Mouse (Mus musculus) midbrain, embryonic 14.5 days (tissue): ENCODE results near the gene Olfr190. TPM values are rescaled to one million over a fixed set of nuclear protein-coding genes. Genes with fewer than 3 reads are reported as not detected.
"Not testable (repeated sequence)": the region's sequence is repeated elsewhere in the genome, so short reads cannot be mapped to it uniquely, and the experiment has no call there.

ENCODE experiments used
- ATAC-seq: fragments of 200-750 bp; cut with Nextera tagmentation; 2 replicates; pipeline ENCODE4 v1.8.0; 2017; ENCODE audit warnings: moderate number of reproducible peaks, moderate library complexity; ENCODE audit not compliant: low FRiP score, low TSS enrichment
- DNase-seq: peaks from one replicate; pipeline ENCODE4 v3.0.0-alpha.2; 2015
- H3K27ac ChIP-seq: fragments of 300-500 bp; sonication (generic); replicated peaks from 2 replicates; pipeline ENCODE4 v1.5.1; 2014; ENCODE audit warnings: mild to moderate bottlenecking, low read depth, low read length, moderate library complexity
- H3K27me3 ChIP-seq: fragments of 300-500 bp; sonication (generic); 2 replicates; pipeline ENCODE4 v1.6.1; 2014; ENCODE audit warnings: low read length, control low read depth, mixed read lengths; ENCODE audit not compliant: control insufficient read depth, insufficient read depth
- H3K36me3 ChIP-seq: fragments of 300-500 bp; sonication (generic); 2 replicates; pipeline ENCODE4 v1.6.1; 2014; ENCODE audit warnings: low read length, control low read depth; ENCODE audit not compliant: control insufficient read depth, insufficient read depth
- H3K4me1 ChIP-seq: fragments of 300-500 bp; sonication (generic); 2 replicates; pipeline ENCODE4 v1.6.1; 2014; ENCODE audit warnings: mild to moderate bottlenecking, antibody characterized with exemption, low read length, control low read depth; ENCODE audit not compliant: control insufficient read depth, insufficient read depth
- H3K4me2 ChIP-seq: fragments of 300-500 bp; sonication (generic); 2 replicates; pipeline ENCODE4 v1.6.1; 2014; ENCODE audit warnings: mild to moderate bottlenecking, low read length, moderate library complexity
- H3K4me3 ChIP-seq: fragments of 300-500 bp; sonication (generic); replicated peaks from 2 replicates; pipeline ENCODE4 v1.5.1; 2014; ENCODE audit warnings: low read depth, low read length
- H3K9ac ChIP-seq: fragments of 300-500 bp; sonication (generic); replicated peaks from 2 replicates; pipeline ENCODE4 v1.6.1; 2014; ENCODE audit warnings: mild to moderate bottlenecking, low read length, moderate library complexity
- H3K9me3 ChIP-seq: fragments of 300-500 bp; sonication (generic); 2 replicates; pipeline ENCODE4 v1.6.1; 2016; ENCODE audit warnings: low read length, control low read depth, mixed read lengths; ENCODE audit not compliant: control insufficient read depth
- whole genome bisulfite sequencing: fragments of 180-500 bp; shearing (Covaris S2); extraction: QIAGEN DNeasy Blood & Tissue Kit; methylation state at CpG from one replicate; pipeline ENCODE4 v1.1.7; 2014; 5-methylcytosine and 5-hydroxymethylcytosine counted together
- polyA plus RNA-seq: library from polyadenylated mRNA; unstranded; fragments of >200 nt; fragmentation: Nextera tagmentation; extraction: Ambion mirVana; gene quantifications from 2 replicates; pipeline ENCODE4 v1.2.1, GENCODE M21; 2014

Olfr190 gene
- polyA plus RNA-seq, result not detected in 2 replicates

- 91% methylated on average over 5 of the region's 5 CpGs for WGBS
Measured at GRCm38 (mm10) chr16:59077905-59078304, at the start of gene Olfr190. Gene Olfr190 (minus strand): TSS chr16:59078005.

DNA sequence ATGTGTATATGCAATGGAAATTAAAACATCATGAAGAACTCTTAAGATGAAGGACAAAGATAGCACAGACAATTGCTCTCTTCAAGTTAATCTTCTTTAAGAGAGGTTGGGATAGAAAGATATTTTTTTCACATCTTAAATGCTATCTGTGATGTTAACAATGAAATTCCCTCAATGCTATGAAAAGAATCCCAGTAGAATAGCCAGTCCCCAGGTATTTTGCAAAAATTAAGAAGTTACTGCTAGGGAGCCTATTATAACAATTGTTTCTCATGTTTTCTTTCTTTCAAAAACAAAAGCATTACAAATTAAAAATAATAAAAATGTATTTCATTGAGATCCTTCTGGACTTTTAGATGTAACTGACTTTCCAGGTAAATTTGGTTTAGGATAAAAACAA is 43.2 kb upstream of the Olfr190 start, which contains the start of gene Olfr194:
Olfr194 (minus strand) TSS at position 101 of the 400 bp plus-strand sequence.
- H3K27ac ChIP-seq, result no peak within 1 kb of the TSS
- H3K27me3 ChIP-seq, result no peaks in the 10 kb centered on the region
- no peak within 1 kb of the TSS for H3K9ac ChIP-seq
- H3K4me2 ChIP-seq, result no peak within 1 kb of the TSS
- no peak within 1 kb of the TSS for H3K4me3 ChIP-seq
- H3K9me3 ChIP-seq, result no peaks in the 10 kb centered on the region
- no peak for ATAC-seq
- DNase-seq, result no peak
- H3K4me1 ChIP-seq, result no peaks in the 10 kb centered on the region
- no peaks in the 10 kb centered on the region for H3K36me3 ChIP-seq

More at GRCm38 (mm10) chr16:59077905-59078304, at the start of gene Olfr190:
- Histone ChIP-seq H3K4me2 (no peak within 1 kb of the TSS), H3K27ac (no peak within 1 kb of the TSS), H3K9me3 (no peaks in the 10 kb centered on the region), H3K36me3 (no peaks in the 10 kb centered on the region), H3K4me3 (no peak within 1 kb of the TSS), H3K27me3 (no peaks in the 10 kb centered on the region), H3K4me1 (no peaks in the 10 kb centered on the region), H3K9ac (no peak within 1 kb of the TSS)
- DNase-seq, result no peak
- ATAC-seq, result no peak

- no peaks in the 10 kb centered on the region for H3K36me3 ChIP-seq
Measured at GRCm38 (mm10) chr16:59111781-59112180, 34.0 kb upstream of the Olfr190 start, which contains the start of gene Olfr193. Gene Olfr193 (minus strand): TSS chr16:59111881.

GRCm38 (mm10) chr16:59108522-59108921 is 30.7 kb upstream of the Olfr190 start:
- H3K27me3 ChIP-seq, H3K4me1 ChIP-seq, ATAC-seq, DNase-seq, H3K9me3 ChIP-seq, H3K27ac ChIP-seq, H3K4me2 ChIP-seq, H3K9ac ChIP-seq, H3K36me3 ChIP-seq, H3K4me3 ChIP-seq: not testable (repeated sequence)
- 76% methylated on average over 5 of the region's 5 CpGs for WGBS

More at GRCm38 (mm10) chr16:59111781-59112180, 34.0 kb upstream of the Olfr190 start, which contains the start of gene Olfr193:
- DNase-seq, result no peak
- Histone ChIP-seq H3K4me1 (no peaks in the 10 kb centered on the region), H3K27me3 (no peaks in the 10 kb centered on the region), H3K27ac (no peak within 1 kb of the TSS), H3K4me2 (no peak within 1 kb of the TSS), H3K4me3 (no peak within 1 kb of the TSS), H3K9ac (no peak within 1 kb of the TSS), H3K9me3 (no peaks in the 10 kb centered on the region)
- WGBS, result 76% methylated on average over 1 of the region's 1 CpGs
- ATAC-seq, result no peak

GRCm38 (mm10) chr16:59105312-59105711 is 27.5 kb upstream of the Olfr190 start:
- whole genome bisulfite sequencing, result 88% methylated on average over 2 of the region's 2 CpGs
- no peaks in the 10 kb centered on the region for H3K9me3 ChIP-seq
- no peak for DNase-seq
- no peaks in the 10 kb centered on the region for H3K27me3 ChIP-seq
- H3K36me3 ChIP-seq, result no peaks in the 10 kb centered on the region
- no peak overlapping the region for H3K4me3 ChIP-seq
- no peak overlapping the region for H3K27ac ChIP-seq
- H3K4me2 ChIP-seq, result no peak overlapping the region
- H3K9ac ChIP-seq, result no peak overlapping the region
- H3K4me1 ChIP-seq, result no peaks in the 10 kb centered on the region
- no peak for ATAC-seq

DNA sequence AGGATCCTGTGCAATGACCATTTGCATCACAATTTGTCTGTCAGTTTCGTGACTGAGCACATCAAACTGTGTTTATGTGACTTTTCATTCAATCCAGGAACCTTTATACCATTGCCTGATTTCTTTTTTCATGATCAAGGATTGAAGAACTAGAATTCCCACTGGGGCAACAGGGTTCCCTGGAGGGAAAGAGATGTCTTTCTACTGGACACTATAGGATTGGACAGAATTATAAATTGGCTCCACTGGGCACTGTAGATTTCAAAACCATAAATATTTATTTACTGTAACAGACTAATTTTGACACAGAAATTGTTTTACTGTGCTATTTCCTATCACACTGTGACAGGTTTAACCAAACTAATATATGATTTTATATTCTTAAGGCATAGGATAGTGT is 11.9 kb upstream of the Olfr190 start, which contains the start of gene Olfr191:
Olfr191 (minus strand) TSS at position 101 of the 400 bp plus-strand sequence.
- H3K9me3 ChIP-seq, H3K36me3 ChIP-seq, H3K9ac ChIP-seq, H3K4me1 ChIP-seq, H3K4me3 ChIP-seq, H3K4me2 ChIP-seq, H3K27me3 ChIP-seq, ATAC-seq, H3K27ac ChIP-seq: not testable (repeated sequence)
- WGBS, result 14% methylated on average over 1 of the region's 1 CpGs
- DNase-seq, result peak; percentile 10

GRCm38 (mm10) chr16:59081113-59081512 is 3.3 kb upstream of the Olfr190 start:
- H3K9ac ChIP-seq, H3K27ac ChIP-seq, ATAC-seq, H3K36me3 ChIP-seq, DNase-seq, H3K4me3 ChIP-seq, H3K9me3 ChIP-seq, H3K4me2 ChIP-seq, H3K27me3 ChIP-seq, H3K4me1 ChIP-seq: not testable (repeated sequence)
- WGBS, result 87% methylated on average over 2 of the region's 2 CpGs

- no peaks in the 10 kb centered on the region for H3K4me1 ChIP-seq
- no peak overlapping the region for H3K4me3 ChIP-seq
- no peak overlapping the region for H3K4me2 ChIP-seq
- no peak for DNase-seq
- H3K27me3 ChIP-seq, result no peaks in the 10 kb centered on the region
- H3K36me3 ChIP-seq, result no peaks in the 10 kb centered on the region
- H3K9me3 ChIP-seq, result no peaks in the 10 kb centered on the region
- H3K27ac ChIP-seq, result no peak overlapping the region
- WGBS, result 88% methylated on average over 1 of the region's 1 CpGs
- no peak for ATAC-seq
- no peak overlapping the region for H3K9ac ChIP-seq
Measured at GRCm38 (mm10) chr16:59073520-59073919, 4.3 kb downstream of the Olfr190 start.

DNA sequence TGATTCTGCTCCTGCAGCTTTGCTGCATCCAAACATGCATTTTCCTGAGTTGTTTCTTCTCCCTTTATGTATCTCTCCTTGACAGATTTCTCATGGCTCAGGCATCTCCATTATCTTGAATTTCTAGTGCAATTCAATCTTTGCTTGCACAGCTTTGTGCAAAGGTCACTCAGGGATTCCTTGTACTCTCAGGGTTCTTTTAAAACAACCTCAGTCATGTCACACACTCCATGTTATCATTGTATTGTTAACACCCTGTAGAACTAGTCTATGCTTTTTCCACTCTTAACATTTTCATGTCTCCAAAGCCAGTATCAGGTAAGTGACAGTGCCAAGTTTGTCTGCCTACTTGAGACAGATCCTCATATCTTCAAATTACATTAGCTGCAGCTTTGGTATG is 6.0 kb downstream of the Olfr190 start:
- Histone ChIP-seq H3K27ac (no peak overlapping the region), H3K4me2 (no peak overlapping the region), H3K9ac (no peak overlapping the region), H3K36me3 (no peaks in the 10 kb centered on the region), H3K4me3 (no peak overlapping the region), H3K9me3 (no peaks in the 10 kb centered on the region), H3K4me1 (no peaks in the 10 kb centered on the region), H3K27me3 (no peaks in the 10 kb centered on the region)
- no peak for ATAC-seq
- DNase-seq, result no peak
